Mouse (Mus musculus) layer of hippocampus, postnatal 14 days (tissue): ENCODE results near the gene Cdc42se1. TPM values are rescaled to one million over a fixed set of nuclear protein-coding genes. Genes with fewer than 3 reads are reported as not detected.

Experiments used
- DNase-seq, 2 experiments: peaks; one replicate each; pipeline ENCODE4 v3.0.0; 2021 to 2022; ENCODE audit warnings: low spot score in 2 of 2, mixed read lengths in 1 of 2
- total RNA-seq, 2 experiments: library from RNA; stranded (reverse); gene quantifications; 2 replicates each; pipeline ENCODE4 v1.2.3; 2021

The Cdc42se1 gene
- total RNA-seq, 2 experiments from 2014 or later, result 85.9 to 87.3 TPM

DNA sequence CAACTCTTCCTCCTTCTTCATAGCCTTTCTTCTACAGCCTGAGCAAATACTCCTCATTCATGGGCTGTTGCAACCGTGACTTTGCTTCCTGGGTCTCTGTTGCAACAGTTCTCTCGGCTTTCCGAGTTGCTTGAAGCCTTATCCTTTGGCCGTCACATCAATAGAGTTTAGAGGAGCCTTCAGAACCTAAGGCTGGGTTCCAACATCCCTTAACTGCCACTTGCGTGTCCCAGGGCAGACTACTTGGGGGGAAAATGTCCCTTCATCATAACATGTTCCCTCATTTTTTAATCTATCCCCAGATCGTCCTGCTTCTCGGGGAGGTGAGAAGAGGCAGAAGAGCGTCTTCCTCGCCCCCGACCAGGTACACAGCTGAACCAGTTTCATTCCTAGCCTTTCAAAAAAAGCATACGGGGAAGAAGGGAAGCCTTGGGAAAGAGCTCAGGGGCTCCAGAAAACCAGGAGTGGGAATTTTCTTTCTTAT lies 53.9 kb downstream of the Cdc42se1 start:
- DNase-seq, result peak; percentile 22 to 25

GRCm38 (mm10) chr3:95282865-95283588 lies 54.5 kb downstream of the Cdc42se1 start:
- peak; percentile 67 to 72 for DNase-seq

GRCm38 (mm10) chr3:95283589-95283941 lies 55.0 kb downstream of the Cdc42se1 start:
- DNase-seq, result no peak

DNA sequence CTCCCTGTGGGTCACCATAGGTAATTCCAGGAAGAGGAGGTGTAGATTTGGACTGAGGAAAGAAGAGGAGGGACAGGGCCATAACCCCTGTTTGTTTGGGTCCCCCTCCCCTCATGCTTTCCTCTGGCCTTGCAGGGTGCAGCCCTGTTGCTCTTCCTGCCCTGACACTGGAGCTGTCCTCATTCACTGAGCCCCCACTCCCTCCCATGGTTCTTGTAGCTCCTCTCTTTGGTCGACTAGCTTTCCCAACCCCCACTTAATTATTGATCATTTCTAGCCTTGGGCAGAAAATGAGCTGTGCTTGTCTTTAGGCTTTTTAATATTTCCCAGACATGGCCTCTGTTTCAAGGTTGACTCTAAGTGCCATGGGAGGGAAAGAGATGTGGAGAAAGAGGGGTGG lies 55.5 kb downstream of the Cdc42se1 start:
- DNase-seq, result no peak

DNA sequence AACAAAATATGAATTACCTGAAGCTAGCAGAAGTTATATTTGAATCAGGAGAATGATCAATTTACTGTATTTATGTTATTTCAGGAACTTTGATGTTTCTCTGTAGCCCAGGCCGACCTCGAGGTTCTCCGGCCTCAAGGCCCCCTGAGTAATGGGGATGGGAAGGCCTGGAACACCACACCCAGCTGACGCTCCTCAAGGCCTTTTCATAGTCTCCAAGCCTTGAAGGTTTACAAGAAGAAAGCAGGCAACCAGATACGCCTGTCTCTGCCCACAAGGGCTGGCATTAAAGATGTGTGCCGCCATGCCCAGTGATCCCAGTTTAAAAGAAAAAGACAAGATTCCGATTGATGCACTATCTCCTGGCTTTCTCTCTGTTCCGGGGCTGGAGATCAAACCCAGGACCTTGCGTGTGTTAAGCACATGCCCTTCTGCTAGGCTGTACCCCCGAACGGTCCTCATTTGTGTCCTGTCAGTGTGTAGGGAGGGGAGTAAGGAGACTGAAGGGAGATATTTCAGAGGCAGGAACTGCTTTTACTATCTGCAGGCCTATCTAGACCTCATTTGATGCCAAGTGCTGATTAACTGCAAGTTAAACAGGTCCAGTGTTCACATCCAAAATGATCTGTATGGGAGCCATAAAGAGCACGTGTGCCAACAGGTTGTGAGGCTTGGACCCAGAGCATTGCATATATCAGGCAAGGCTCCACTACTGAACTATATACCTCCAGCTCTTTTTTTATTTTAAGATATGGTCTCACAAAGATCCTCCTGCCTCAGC lies 56.2 kb downstream of the Cdc42se1 start:
- no peak for DNase-seq

GRCm38 (mm10) chr3:95285390-95285789 lies 56.9 kb downstream of the Cdc42se1 start:
- no peak for DNase-seq

Other genes with a start within 250 kb of the Cdc42se1 start
- gene Zfp687, start 213.3 kb upstream of the Cdc42se1 start, total RNA-seq, result 10 to 100 TPM; 26.6 to 28.6 TPM
- 100 to 1,000 TPM; 155 TPM for gene Psmd4, start 186.1 kb upstream of the Cdc42se1 start, total RNA-seq
- gene Pip5k1a, start 121.8 kb upstream of the Cdc42se1 start, total RNA-seq, result 10 to 100 TPM; 46.3 to 51.5 TPM
- gene Vps72, start 117.7 kb upstream of the Cdc42se1 start, total RNA-seq, result 10 to 100 TPM; 40.8 to 45.3 TPM
- 1 to 10 TPM in 1 of 2 experiments, under 1 TPM in 1; 0.83 to 1.5 TPM for gene Tmod4, start 104.3 kb upstream of the Cdc42se1 start, total RNA-seq
- gene Scnm1, start 94.7 kb upstream of the Cdc42se1 start, total RNA-seq, result 10 to 100 TPM; 39.6 to 41.2 TPM
- gene Lysmd1, start 94.6 kb upstream of the Cdc42se1 start, total RNA-seq, result 10 to 100 TPM; 22.5 to 22.8 TPM
- gene Tnfaip8l2, start 86.4 kb upstream of the Cdc42se1 start, total RNA-seq, result 1 to 10 TPM; 2.3 to 3.0 TPM
- gene Sema6c, start 68.3 kb upstream of the Cdc42se1 start, total RNA-seq, result 10 to 100 TPM; 48.6 to 52.6 TPM
- gene Gabpb2, start 10.8 kb upstream of the Cdc42se1 start, total RNA-seq, result 10 to 100 TPM; 10.5 to 11.8 TPM
- gene Mllt11, start 3.4 kb downstream of the Cdc42se1 start, total RNA-seq, result 100 to 1,000 TPM; 496 to 516 TPM
- not detected for gene Gm128, start 12.9 kb downstream of the Cdc42se1 start, total RNA-seq
- gene Bnipl, start 22.5 kb downstream of the Cdc42se1 start, total RNA-seq, result under 1 TPM in 1 of 2 experiments, not detected in 1; 0.46 TPM
- 10 to 100 TPM; 26.2 to 28.5 TPM for gene Mindy1, start 52.6 kb downstream of the Cdc42se1 start, total RNA-seq
- 10 to 100 TPM; 26.8 to 26.9 TPM for gene Prune1, start 53.3 kb downstream of the Cdc42se1 start, total RNA-seq
- under 1 TPM; 0.51 to 0.95 TPM for gene Anxa9, start 78.4 kb downstream of the Cdc42se1 start, total RNA-seq
- gene Cers2, start 86.1 kb downstream of the Cdc42se1 start, total RNA-seq, result 10 to 100 TPM; 60.8 to 62.0 TPM
- gene Setdb1, start 128.5 kb downstream of the Cdc42se1 start, total RNA-seq, result 10 to 100 TPM; 40.7 to 40.8 TPM
- gene 4930558C23Rik, start 174.1 kb downstream of the Cdc42se1 start, total RNA-seq, result not detected
- 10 to 100 TPM; 35.7 to 36.9 TPM for gene Arnt, start 205.7 kb downstream of the Cdc42se1 start, total RNA-seq